Mouse (Mus musculus): ENCODE data around the gene Stra8.
A peak's percentile ranks its signal among the peaks of the same experiment; 100 is the strongest.

The Stra8 gene

DNA sequence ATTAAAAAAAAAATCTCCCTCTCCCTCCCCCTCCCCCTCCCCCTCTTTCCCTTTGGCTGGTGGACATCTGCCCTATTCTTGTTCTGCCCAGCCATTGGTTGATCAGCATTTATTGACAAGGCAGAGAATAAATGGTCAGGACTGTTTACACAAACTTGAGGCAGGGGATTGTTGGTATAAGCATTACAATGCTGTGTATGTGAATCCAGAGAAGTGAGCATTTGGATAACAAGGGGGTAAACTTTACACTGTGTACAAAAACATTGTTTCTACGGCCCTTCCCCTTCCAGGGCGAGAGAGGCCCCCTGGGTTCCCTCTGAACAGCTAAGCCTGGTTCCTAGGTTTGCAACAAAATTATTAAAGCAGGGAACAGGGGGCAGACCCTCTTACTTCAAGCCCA lies 21.5 kb downstream of the Stra8 start:
- DNase-seq (ENCODE audit: extremely low spot score) = no peak

DNA sequence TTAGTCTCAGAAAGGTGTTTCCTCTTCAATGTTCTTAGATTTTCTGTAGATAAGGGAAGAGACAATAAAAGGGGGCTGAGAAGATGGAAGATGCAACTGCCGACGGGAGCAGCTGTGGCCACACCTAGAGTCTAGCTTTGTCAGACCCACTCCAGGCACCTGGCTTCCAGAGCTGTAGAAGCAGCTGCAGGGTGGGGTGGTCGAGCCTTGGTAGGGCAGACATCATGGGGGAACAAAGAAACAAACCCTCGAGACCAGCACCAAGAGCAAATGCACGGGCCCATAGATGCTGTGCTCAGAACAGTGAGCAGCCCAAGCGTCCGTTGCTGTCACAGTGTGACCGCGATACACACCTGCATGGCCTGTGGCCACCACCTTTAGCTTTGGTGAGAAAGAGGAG lies 22.5 kb downstream of the Stra8 start:
- DNase-seq (ENCODE audit: extremely low spot score) = no peak

DNA sequence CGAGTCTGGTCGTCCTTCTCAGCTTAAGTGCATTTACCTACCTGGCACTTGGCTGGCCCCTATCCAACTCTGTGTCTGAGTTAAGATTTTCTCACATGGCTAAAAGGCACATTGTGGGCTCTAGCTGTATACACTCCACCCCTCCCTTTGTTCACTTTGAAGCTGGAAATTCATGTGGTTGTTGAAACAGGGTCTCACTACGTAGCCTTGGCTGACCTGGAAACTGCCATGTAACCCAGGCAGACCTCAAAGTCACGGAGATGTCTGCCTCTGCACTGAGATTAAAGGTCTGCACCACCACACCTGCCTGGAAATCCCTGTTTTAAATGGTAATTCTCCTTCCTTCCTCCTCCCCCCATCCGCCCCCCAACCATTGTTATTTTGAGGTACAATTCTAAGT lies 23.5 kb downstream of the Stra8 start:
- no peak for DNase-seq (ENCODE audit: extremely low spot score)

DNA sequence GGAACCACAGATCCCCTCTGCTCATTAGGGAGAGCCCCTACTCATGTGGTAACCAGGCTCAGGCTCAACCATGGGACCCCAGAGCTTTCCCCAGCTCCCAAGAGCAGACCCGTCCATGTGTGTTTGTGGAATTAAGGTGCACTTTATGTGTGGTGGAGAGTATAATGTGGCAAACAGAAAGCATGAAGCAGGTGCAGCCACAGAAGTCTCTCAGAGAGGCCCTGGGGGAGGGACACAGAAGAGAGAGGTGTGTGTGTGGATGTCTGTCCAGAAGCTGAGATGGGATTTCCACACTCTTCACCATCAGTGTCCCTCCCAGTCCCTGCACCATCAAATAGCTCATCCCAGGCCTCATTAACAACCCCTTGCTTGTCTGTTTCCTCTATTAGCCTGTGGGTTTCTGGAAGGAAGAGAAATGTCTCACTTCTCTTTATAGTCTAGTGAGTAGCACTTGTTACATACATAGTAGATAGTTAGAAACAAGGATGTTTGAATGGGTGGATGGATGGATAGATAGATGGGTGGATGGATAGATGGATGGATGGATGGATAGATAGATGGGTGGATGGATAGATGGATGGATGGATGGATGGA lies 26.6 kb downstream of the Stra8 start:
- no peak for DNase-seq (ENCODE audit: extremely low spot score)

DNA sequence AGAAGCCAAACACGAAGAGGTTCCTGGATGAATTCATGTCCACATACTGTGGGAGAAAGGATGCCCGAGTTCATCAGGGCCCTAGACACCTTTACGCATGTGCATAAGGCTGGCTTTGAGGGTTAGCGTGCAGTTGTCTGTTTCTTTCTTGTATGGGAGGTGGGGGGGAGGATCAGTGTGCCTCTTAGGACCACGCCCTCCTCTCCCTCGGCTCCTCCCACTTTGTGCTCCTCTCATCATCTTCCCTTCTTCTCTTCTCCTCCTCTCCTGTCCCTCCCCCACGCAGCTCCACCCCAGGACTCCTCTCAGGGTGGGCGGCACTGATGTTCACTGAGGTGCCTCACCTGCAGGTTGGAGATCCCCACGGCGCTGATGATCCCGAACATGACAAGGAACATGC lies 28.5 kb downstream of the Stra8 start:
- DNase-seq (ENCODE audit: extremely low spot score) = no peak

DNA sequence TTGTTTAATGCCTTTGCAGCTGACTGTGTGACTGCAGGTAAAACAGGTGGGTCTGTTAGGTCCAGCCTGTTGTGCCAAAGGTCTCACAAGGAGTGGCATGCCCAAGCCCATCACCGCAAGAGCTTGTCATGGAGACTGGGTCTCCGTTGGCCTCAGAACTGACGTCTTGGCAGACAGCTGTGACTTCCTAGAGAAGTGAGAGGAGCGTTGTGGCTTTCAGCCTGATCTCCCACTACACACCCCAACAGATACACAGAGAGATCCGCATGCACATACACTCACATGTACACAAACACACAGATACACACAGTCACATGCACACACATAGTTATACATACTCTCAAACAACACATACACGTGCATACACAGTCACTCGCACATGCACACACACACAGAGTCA lies 31.6 kb downstream of the Stra8 start:
- no peak for DNase-seq (ENCODE audit: extremely low spot score)

DNA sequence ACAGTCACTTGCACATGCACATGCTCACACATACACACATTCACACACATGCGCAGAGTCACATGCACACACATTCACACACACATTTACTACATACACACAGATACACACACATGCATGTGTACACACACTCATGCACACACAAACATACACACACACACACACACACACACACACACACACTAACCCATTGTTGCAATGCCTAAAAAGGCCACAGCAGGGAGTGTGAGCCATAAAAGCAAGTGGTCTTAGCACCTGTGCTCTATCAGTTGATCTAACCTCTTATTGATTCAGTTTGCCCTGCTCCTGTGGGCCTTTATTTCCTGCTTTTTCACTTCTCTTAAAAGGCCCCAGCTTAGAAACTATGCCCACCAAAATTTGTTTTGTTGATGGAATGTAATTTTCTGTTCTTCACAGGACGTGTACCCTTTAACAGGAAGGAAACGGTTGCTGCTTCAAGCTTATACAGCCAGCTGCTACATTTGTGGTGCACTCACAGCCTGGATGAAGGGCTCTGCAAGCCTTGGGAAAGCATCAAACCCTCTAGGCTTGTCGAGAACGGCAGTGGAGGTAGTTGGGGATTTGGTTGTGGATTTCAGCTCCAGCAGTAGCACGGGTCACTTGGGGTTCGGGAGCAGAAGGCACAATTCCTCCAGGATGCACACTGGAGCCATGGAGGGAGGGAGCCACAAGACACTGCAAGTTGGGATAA lies 32.1 kb downstream of the Stra8 start:
- no peak for DNase-seq (ENCODE audit: extremely low spot score)

DNA sequence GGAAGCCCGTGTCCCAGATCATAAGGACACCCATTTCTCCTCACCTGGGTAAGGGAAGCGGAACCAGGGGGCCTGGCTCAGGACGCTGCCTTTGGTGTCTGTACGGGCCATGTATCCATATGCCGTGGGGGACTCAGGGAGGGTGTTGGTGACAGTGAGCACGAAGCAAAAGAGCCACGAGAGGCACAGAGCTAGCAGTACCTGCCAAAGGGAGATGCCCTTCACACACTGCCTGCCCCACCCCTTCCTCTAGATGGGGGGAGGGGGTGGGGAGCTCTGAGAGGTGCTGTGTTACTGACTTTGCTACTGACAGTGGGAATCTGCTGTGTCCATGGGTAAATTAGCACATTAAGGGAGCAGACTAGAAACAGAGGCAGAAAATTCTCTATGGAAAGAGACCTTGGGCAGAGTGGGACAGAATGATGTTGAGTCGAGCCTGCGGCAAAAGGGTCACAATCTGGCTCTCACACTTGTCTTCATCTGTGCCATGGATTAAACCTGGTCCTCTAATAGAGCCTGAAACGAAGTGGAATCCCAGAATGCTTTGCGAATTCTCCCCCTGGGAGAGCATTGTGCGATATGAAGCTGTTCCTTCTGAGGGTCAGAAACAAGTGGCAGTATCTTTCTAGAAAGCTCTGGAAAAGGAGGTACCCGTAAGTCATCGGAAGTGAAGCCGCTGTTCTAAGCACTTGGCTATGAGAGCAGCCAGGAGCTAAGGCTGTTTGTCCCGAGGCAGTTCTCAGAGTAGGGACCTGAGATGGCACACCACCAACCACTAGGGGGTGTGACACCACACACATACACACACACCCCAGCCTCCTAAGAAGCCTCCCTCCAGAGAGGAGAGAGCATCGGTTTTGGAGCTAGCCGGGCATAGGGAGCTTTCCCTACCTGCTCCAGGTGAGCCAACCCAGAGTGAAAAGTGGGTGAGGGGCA lies 35.2 kb downstream of the Stra8 start:
- peak; percentile 54 for DNase-seq (ENCODE audit: extremely low spot score)

DNA sequence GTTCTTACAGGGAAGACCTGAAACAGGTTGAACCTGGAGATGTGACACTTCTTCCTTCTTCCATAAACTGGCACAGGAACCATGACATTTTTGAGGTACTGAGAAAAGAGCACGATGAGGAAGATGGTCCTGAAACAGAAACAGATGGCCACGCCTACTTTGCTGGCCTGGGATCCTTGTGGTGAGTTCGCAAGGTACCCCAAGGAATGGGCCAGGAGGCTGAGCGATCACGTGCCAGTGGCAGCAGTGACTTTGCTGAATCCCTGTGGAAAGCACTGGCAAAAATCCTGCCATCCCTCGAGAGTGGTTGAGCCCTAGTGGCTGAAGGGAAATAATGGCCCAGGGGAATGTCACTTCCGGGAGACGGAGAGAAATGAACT lies 35.9 kb downstream of the Stra8 start:
- no peak for DNase-seq (ENCODE audit: extremely low spot score)

DNA sequence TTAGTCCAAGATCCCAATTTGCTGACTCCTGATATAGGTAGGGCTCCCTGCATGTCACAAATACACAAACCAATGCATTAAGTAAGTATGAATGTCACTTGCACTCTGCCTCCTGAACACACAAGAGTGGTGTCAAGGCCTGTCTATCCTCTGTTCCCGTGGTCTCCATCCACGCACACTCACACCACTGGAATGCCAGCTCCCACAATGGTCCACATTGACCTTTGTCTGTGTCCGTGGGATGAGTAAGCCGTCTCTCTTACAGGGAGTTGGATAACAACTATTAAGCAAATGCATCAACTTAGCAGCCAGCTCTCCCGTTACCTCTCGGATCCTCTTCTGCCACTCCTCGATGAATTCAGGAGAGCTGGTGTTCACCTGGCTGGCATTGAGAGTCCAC lies 39.2 kb downstream of the Stra8 start:
- no peak for DNase-seq (ENCODE audit: extremely low spot score)

DNA sequence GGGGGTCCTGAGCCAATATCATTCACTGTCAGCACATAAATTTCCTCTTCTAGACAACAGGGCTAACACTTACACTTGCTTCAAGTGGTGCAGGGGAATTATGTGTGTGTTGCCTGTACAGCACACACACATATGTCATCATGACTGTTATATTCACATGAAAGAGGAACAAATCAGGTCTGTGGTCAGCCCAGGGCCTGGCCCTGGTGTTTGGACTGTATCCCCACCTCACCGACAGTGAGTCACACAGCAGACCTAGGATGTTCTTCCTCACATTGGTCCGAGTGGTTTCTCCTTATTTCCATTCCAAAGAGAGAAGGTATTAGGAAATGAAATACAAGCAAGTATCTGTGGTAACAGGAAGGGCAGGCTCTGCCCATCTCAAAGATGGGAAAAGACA lies 44.6 kb downstream of the Stra8 start:
- DNase-seq (ENCODE audit: extremely low spot score) = no peak

DNA sequence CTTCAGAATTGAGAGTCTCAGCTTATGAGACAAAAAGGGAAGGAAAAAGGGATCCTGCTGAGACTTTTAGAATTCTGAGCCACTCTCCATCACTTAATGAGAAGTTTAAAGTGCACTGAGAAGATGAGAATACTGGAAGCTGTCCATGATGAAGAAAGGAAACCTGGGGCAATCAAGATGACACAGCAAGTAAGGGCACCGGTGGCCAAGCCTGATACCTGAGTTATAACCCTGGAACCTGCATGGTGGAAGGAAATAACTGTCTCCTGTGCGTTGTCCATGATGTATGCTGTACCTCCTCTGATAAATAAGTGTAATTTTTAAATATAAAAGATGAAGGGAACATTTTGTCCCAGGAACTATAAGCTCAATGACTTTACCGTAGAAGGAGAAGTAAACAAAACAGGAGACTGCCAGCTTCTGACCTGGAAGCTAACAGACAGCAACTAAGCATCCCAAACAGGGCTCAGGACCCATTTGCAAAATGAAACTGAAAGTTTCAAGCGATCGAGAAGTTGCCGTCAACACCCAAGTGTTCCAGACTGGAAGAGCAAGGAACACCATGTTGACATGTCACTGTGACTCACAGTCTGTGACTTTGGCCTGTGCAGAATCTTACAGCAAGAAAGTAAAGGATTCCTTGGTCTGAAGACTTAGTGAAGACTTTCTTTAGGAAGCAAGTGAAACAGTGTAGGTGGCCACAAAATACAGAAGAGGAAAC lies 46.0 kb downstream of the Stra8 start:
- DNase-seq (ENCODE audit: extremely low spot score) = no peak

DNA sequence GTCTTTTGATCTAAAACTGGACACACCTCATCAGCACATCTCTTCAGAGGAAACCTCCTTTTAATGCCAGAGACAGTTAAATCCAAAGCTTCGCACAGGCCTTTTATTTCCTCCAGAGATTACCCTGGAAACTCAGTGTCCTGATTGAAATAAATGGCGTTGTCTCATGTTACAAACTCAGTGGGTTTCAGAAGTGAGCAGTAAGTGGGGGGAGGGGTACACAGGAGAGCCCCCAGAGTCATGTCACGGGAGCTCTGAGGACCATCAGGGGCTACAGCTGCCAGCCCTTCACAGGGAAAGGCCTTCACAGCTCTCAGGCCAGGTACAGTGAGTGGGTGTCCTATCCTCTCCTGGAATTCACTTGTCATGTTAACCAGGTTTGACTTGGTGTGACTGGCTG lies 51.2 kb downstream of the Stra8 start:
- no peak for DNase-seq (ENCODE audit: extremely low spot score)

DNA sequence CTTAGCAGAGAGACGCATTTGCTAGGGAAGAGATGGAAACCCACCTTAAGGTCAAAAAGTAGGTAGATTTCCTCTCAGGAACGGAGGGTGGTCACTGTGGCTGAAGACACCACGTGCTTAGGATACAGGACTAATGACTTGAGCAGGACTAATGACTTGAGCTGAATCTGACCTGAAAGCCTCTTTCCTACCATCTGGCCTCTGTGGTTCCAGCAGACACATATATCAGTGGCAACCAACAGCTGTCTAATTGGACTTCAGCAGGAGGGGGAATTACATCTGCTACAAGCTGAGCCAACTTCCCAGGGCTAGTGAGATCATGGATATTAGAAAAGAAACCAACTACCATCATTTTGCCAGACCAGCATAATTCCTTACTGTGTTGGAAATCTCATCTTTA lies 59.3 kb downstream of the Stra8 start:
- DNase-seq (ENCODE audit: extremely low spot score) = no peak

DNA sequence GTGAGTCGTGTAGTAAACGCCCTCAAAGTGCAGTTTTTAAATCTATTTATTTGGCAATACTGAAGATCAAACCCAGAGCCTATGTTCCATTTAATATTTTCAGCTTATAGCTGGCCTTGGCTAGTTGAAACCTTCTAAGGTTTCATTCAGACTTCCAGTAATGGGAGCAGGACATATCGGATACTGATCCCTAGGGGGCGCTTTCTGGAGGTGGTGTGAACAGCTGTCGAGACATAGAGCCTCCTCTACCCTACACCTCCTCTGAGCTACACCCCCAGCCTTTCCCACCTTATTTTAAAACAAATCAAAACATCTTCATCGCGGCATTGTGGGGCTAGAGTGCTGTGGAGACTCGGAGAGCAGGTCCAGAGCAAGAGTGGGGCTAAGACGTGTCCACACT lies 60.7 kb downstream of the Stra8 start:
- no peak for DNase-seq (ENCODE audit: extremely low spot score)

DNA sequence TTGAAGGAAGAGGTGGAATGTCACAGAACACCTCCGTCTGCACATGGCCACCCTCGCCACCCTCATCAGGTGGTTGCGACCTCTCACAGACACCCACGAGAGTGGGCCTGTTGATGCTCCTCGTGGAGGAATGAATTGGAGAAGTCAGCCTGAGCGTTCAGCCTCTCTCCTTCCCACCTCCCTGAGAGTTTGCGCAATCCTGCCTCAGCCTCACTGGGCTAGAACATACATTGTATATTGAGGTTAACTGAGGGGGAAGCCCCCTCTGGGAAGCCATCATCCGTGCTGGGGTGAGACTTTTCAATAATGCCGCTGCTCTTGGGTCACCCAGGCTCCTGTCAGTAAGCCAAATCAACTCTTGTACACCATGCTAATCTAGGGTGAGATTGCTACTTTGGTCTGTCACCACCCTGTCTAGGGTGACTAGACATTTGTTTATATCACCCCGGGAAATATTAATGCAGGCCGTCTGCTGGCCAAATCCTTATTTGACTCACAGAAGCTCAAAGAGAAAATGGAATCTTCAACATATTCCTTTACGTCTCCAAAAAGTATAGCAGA lies 67.2 kb downstream of the Stra8 start:
- no peak for DNase-seq (ENCODE audit: extremely low spot score)

DNA sequence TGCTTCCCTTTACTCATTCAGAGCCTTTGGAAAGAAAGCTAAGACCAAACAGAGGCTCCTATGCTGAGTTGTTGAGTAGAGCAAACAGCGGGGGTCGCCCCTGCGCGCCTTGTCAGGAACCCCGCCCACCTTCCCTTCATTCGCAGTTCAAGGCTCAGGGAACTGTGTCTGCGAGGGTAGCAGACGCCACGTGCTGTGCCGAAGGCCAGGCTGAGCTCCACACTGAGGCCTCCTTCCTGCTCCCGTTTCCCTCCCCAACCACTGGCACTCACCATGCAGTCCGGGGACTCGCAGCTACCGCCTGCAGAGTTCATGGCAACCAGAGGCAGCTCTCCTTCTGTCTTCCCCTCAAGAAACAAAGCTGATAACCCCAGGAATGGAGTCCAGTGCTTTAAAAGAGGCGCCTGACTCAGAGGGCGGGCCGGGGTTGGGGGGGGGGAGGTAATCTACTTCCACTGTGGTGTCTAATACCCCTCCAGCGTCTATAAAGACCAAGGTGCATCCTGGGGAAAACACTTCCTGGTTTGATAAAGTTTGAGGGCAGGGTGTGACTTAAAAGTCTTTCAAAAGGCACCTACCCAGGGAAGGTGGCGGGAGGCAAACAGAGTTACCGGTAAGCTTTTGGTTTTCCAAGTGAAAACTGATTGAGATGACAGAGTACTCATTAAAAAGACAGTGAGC lies 68.3 kb downstream of the Stra8 start, which contains the start of gene Slc23a4:
TSS of gene Slc23a4 (minus strand) at position 324 of the 681 bp plus-strand sequence.
- DNase-seq (ENCODE audit: extremely low spot score) = peak; percentile 52

Measured in embryo, embryonic 9.5 days (tissue).